Mouse (Mus musculus) embryo, embryonic 10 days (tissue): ENCODE results near the gene Mup10.
"Not testable (repeated sequence)": the region's sequence is repeated elsewhere in the genome, so short reads cannot be mapped to it uniquely, and the experiment has no call there.

ENCODE experiments used
- DNase-seq: peaks from one replicate; pipeline ENCODE4 v3.0.0-alpha.2; 2015; ENCODE audit warnings: low spot score

Gene Mup10

GRCm38 (mm10) chr4:60582099-60582498, at the start of gene Mup10:
TSS of gene Mup10 (minus strand) at chr4:60582199.
- not testable (repeated sequence) for DNase-seq
